Mouse (Mus musculus) ovary, postnatal 10 days (tissue): ENCODE results near the gene Ints14.
"Not testable (repeated sequence)": the region's sequence is repeated elsewhere in the genome, so short reads cannot be mapped to it uniquely, and the experiment has no call there.

Source experiments
- DNase-seq: peaks from one replicate; pipeline ENCODE4 v3.0.0; 2022; ENCODE audit warnings: low spot score

Ints14 gene

GRCm38 (mm10) chr9:65019146-65019545, 58.4 kb downstream of the Ints14 start:
- no peak for DNase-seq

DNA sequence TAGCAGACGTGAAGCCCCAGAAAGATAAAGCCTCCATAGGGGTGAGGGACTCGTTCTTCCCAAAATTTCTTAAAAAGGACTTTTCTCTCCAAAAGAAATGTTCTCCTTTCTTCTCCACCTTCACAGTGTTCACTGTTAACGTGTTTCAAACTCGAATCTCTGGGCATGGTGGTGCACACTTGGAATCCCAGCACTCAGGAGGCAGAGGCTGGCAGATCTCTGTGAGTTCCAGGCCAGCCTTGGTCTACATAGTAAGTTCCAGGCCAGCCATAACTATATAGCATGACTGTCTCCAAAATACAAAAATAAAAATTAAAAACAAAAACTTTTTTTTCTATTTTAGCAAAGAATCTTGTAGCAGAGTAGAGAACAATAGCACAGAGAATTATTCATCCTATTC, 59.4 kb downstream of the Ints14 start:
- DNase-seq = no peak

DNA sequence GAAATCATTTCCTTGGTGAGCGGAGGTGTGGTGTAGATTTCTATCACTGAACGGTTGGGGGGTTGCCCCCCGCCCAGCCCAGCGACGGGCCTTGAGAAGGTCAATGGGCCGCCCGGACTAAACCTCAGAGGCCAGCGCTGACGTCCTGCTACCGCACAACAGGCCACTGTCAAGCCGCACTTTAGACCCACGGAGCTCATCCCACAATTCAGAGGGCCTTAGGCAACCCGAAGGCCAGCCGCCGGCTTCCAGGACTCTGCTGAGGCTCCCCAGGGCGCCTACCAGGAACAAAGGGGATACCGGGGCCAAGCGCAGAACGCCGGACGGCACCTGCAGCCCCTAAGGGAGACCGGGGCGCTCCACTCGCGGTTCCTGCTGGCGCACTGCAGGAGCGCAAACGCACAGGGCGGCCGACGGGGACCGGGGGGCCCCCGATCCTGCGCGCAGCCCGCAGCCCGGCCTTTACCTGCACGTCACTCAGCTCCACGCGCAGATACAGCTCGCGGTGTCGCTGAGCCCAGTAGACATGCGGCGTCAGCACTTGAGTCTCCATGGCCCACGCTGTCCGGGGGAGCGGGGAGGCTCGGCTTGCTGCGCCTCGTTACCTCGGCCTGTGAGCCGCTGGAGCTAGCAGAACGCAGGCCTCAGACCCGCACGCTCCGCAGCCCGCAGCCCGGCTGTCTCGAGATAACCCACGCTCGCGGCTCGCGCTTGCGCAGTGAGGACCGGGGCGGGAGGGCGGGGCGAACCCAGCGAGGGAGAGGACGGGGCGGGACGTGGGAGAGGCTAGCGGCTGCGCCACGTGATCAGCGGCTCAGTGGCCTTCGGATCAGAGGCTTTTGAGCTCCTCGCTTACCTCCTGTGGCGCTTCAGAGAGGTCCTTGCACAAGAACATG, 60.5 kb downstream of the Ints14 start, which contains the start of gene Hacd3:
TSS of gene Hacd3 (minus strand) at position 703 of the 896 bp plus-strand sequence.
- DNase-seq = peak; percentile 78

GRCm38 (mm10) chr9:65021887-65022579, 61.3 kb downstream of the Ints14 start:
- DNase-seq = no peak

- DNase-seq = no peak
These were observed 62.0 kb downstream of the Ints14 start for GRCm38 (mm10) chr9:65022580-65023135.

DNA sequence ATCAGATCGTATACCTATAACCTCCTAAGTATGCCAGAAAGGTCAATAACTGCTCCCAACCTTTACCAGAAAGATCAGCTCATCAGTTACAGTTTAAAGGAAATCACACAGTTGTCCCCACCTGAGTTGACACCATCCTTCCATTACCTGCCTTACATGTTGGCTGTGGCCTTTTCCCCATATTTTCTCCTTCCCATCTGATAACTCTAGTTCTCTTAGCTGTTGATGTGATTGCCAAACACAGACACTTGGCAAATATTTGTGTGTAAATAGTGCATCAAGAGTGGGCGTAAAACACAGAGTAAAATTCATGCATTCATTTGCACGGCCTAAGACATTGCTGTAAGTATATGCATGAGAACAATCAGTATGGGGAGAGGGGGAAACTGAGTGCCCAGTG, 62.7 kb downstream of the Ints14 start:
- no peak for DNase-seq

DNA sequence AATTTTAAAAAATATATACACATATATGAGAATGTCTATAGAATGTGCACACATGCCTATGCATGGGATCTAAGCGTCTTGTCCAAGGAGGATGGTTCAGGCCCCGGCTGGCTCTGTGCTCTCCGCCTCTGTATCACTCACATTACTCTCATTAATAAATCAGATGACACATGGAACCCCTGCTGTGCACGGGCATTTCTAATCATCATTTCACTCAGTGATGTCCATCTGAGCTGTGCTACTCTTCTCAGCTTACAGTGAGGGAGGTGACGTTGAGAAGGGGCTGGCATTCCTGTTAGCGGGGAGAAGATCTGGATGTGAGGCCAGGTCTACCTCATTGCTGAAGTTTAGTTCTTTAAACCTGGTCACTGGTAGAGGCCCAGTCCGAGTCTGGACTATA, 66.5 kb downstream of the Ints14 start:
- no peak for DNase-seq

- DNase-seq = no peak
These were observed 67.6 kb downstream of the Ints14 start for GRCm38 (mm10) chr9:65028313-65028712.

GRCm38 (mm10) chr9:65031355-65031754, 70.7 kb downstream of the Ints14 start:
- not testable (repeated sequence) for DNase-seq

DNA sequence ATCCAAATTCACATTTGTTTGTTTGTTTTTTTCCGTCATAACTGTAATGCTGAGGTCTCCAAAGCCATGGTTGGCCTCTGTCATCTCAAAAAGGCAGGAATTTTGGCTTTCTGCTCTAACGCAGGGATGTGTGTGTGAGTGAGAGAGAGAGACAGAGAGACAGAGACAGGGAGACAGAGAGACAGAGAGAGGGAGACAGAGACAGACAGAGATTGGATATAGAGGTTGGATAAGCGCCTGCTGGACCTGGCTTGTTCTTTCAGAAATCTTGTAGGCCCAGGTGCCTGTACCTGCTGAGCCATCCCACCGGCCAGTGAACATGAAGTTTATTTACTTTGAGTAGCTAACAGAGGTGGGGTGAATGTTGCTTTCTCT, 71.2 kb downstream of the Ints14 start:
- no peak for DNase-seq

GRCm38 (mm10) chr9:65032269-65033108, 71.8 kb downstream of the Ints14 start, which contains the start of gene Dpp8:
Gene Dpp8 (plus strand): TSS chr9:65032414.
- peak; percentile 83 for DNase-seq

GRCm38 (mm10) chr9:65036456-65036855, 75.8 kb downstream of the Ints14 start:
- no peak for DNase-seq
